Mouse (Mus musculus) kidney, adult 2 months (tissue): Measurements from ENCODE around the gene Sfxn3. TPM values are rescaled to one million over a fixed set of nuclear protein-coding genes. Genes with fewer than 3 reads are reported as not detected.

Source experiments
- DNase-seq: peaks from one replicate; pipeline ENCODE4 v3.0.0; 2021
- H3K27ac ChIP-seq: fragments of 200-500 bp; 2 replicates; pipeline ENCODE4 v1.5.1; 2012; ENCODE audit warnings: low read depth, low read length, control low read depth, inconsistent platforms; ENCODE audit not compliant: insufficient read depth
- H3K27me3 ChIP-seq: fragments of 200-500 bp; replicated peaks from 2 replicates; pipeline ENCODE4 v1.6.1; 2012; ENCODE audit warnings: mild to moderate bottlenecking, moderate library complexity, low read length, inconsistent platforms; ENCODE audit not compliant: control insufficient read depth, insufficient read depth
- H3K36me3 ChIP-seq: fragments of 200-500 bp; 2 replicates; pipeline ENCODE4 v1.6.1; 2012; ENCODE audit warnings: mild to moderate bottlenecking, moderate library complexity, low read length, inconsistent platforms; ENCODE audit not compliant: control insufficient read depth, insufficient read depth
- H3K4me1 ChIP-seq: fragments of 200-500 bp; 2 replicates; pipeline ENCODE4 v1.6.1; 2011; ENCODE audit warnings: low read length; ENCODE audit not compliant: control insufficient read depth, insufficient read depth
- H3K4me3 ChIP-seq: fragments of 200-500 bp; 2 replicates; pipeline ENCODE4 v1.5.1; 2011; ENCODE audit warnings: mild to moderate bottlenecking, low read depth, low read length, control low read depth; ENCODE audit not compliant: insufficient read depth
- CTCF ChIP-seq: fragments of 200-500 bp; conservative IDR thresholded peaks from 2 replicates; pipeline ENCODE4 v1.5.1; 2011; ENCODE audit warnings: low read depth, mild to moderate bottlenecking, control low read depth, low read length, moderate library complexity, mixed read lengths; ENCODE audit not compliant: insufficient read depth, insufficient read length
- POLR2A ChIP-seq: fragments of 200-500 bp; IDR thresholded peaks from one replicate; pipeline ENCODE4 v1.6.1; 2011; ENCODE audit warnings: low read depth, low read length, control low read depth
- WGBS: fragments of 180-500 bp; shearing (Covaris S2); methylation state at CpG from one replicate; pipeline ENCODE4 v1.1.7; 2018; 5-methylcytosine and 5-hydroxymethylcytosine counted together
- polyA plus RNA-seq: library from polyadenylated mRNA; depleted of rRNA; stranded (reverse); fragments of >200 nt; gene quantifications from 2 replicates; pipeline ENCODE4 v1.2.3, GENCODE M21; 2012

Gene Sfxn3
- polyA plus RNA-seq, 1 experiment, result 20.8 TPM

DNA sequence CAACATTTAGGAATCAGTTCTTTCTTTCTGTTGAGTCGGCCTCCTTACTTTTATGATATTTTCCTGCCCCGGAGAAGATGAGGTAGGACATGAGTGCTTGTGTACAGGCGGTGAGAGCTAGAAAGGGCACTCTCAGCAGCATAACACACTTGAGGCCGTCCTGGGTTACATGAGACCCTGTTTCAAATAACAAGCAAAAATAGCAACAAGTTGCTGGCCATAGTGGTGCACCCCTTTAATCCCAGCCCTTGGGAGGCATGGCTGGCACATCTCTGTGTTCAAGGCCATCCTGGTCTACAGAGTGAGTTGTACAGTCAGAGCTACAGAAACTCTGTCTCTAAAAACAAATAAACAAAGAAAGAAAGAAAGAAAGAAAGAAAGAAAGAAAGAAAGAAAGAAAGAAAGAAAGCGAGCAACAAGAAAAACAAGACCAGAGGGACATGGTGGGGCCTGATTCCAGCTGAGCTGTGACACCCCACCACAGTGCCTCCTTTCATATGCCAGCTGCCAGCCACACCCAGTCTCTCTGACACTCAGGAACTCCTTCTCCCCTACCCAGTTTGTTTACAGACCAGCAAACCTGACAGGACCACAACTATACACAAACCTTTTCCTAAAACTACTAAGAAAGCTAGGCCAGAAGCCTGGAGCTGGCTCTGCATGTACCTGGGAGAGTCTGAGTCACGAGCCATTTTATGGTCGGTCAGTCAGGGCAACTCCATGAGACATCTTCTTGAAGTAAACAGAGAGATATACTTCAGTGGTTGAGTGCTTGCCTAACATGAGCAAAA is 9.8 kb downstream of the Sfxn3 start:
- WGBS, result 57% methylated on average over 7 of the region's 7 CpGs
- H3K4me3 ChIP-seq, result no peak overlapping the region
- no peak for DNase-seq
- H3K36me3 ChIP-seq, result no peaks in the 10 kb centered on the region
- TF ChIP-seq CTCF (no peak), POLR2A (no peak)
- no peaks in the 10 kb centered on the region for H3K27me3 ChIP-seq
- H3K4me1 ChIP-seq, result peaks cover 7% of the 10 kb centered on the region; the same call in 1 of the 2 replicates
- peak overlapping the region; percentile 53; the same call in 1 of the 2 replicates for H3K27ac ChIP-seq

DNA sequence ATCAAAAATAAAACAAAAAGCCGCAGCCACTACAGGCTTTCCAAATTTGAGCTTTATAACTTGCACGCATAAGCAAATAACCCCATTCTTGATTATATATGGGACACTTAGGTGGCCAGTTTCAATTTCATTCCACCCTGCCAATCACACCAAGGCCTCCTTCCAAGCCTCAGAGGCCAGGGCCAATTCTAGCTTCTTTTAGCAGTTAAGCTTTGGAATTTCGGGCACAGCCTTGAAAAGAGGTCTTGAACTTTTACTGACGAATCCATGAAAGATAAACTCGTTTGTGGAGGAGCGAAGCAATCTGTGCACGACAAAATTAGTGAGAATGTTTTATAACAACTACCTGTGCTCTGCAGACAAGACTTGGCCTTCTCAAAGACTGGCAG is 10.4 kb downstream of the Sfxn3 start:
- TF ChIP-seq POLR2A, result no peak
- TF ChIP-seq CTCF, result no peak
- Histone ChIP-seq H3K27ac (peak overlapping the region; percentile 95), H3K27me3 (no peaks in the 10 kb centered on the region), H3K4me1 (peaks cover 7% of the 10 kb centered on the region; the same call in 1 of the 2 replicates), H3K4me3 (peak overlapping the region; percentile 77), H3K36me3 (no peaks in the 10 kb centered on the region)
- no peak for DNase-seq
- WGBS, result 25% methylated on average over 7 of the region's 7 CpGs

DNA sequence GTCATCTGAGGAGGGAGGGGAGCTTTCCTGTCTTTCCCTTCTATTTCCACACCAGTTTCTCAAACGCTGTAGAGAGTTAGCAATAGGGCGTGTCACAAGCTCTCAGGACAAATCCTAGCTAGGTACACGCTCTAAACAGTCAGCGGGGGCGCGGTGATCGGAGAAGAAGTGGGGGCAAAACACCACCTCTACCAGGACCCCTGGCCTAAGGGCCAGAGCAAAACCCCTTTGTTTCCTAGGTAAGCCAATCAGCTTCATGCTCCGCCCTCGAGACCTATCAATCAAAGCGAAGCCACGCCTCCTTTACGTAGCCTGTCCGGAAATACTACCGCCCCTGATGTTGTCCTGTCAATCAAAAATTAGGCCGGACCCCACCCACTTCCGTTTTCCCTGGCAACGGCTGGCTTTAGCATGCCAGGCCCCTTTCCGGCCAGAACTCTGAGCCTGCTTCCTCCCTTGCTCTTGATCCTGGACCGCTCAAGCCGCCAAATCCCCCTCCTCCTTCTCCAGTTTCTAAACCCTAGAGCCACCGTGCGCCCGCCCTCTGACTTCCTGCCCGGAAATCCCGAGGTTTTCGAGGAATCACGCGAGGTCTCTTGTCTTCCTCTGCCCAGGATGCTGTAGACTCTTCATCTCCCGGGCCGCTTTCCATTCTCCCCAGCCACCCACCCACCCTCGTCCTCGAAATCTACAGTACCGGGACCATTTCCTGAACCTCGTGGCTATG is 11.0 kb downstream of the Sfxn3 start:
- Histone ChIP-seq H3K27ac (peak overlapping the region; percentile 95), H3K4me3 (peak overlapping the region; percentile 77), H3K36me3 (no peaks in the 10 kb centered on the region), H3K4me1 (peaks cover 7% of the 10 kb centered on the region; the same call in 1 of the 2 replicates), H3K27me3 (no peaks in the 10 kb centered on the region)
- no peak for TF ChIP-seq POLR2A
- no peak for TF ChIP-seq CTCF
- under 1% methylated on average over 34 of the region's 34 CpGs for WGBS
- peak; percentile 97 for DNase-seq

DNA sequence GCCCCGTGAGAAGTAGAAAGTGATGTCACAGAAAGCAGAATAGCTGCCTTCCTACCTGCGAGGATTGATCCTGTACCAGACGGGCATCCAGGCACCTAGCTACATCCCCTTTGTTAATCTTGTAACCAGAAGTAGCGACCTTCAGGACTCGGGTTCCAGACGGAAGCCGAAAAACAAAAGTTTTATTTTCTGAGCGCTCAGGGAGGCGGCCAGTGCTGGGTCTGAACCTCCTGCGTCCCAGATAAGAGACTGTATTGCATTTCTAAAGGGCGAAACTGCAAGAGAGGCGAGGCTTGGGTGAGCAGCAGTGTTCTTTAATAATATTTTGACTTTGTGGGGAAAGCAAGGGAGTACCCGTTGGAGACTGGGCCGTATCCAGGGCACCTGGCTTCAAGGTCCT is 11.5 kb downstream of the Sfxn3 start:
- no peaks in the 10 kb centered on the region for H3K36me3 ChIP-seq
- no peak for TF ChIP-seq CTCF
- TF ChIP-seq POLR2A, result no peak
- under 1% methylated on average over 14 of the region's 14 CpGs for WGBS
- peak overlapping the region; percentile 95 for H3K27ac ChIP-seq
- peaks cover 7% of the 10 kb centered on the region; the same call in 1 of the 2 replicates for H3K4me1 ChIP-seq
- peak overlapping the region; percentile 77 for H3K4me3 ChIP-seq
- H3K27me3 ChIP-seq, result no peaks in the 10 kb centered on the region
- DNase-seq, result no peak

DNA sequence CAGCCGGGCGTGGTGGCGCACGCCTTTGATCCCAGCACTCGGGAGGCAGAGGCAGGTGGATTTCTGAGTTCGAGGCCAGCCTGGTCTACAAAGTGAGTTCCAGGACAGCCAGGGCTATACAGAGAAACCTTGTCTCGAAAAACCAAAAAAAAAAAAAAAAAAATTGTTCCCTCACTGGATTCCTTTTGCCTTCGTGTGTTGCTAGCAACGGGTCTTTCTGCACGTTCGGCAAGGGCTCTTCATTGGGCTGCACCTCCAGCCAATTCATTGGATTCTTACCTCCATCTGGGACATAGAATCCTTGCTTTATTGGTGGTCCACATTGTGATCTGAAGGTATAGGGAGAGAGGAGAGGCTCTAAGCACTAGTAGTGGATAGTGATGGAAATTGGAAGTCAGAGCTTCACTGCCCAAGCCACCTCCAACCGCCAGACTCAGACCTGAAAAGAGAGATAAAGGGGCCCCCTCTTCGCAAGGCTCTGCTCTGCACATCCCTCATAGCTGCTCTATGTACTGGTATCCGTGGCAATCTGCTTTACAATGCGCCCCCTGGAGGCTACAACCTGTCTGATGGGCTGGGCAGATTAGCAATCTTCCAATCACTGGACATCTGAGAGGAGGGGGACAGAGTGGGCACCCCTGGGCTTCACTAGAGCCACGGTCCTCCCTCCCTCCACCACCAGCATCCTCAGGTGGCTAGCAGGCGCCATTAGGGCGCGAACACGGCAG is 16.4 kb downstream of the Sfxn3 start:
- H3K4me1 ChIP-seq, result no peaks in the 10 kb centered on the region
- 44% methylated on average over 20 of the region's 20 CpGs for WGBS
- peak; percentile 70 for DNase-seq
- H3K4me3 ChIP-seq, result no peak overlapping the region
- H3K27ac ChIP-seq, result no peak overlapping the region
- peaks cover 4% of the 10 kb centered on the region; the same call in 1 of the 2 replicates for H3K27me3 ChIP-seq
- no peaks in the 10 kb centered on the region for H3K36me3 ChIP-seq
- TF ChIP-seq POLR2A (no peak), CTCF (peak; percentile 78)

DNA sequence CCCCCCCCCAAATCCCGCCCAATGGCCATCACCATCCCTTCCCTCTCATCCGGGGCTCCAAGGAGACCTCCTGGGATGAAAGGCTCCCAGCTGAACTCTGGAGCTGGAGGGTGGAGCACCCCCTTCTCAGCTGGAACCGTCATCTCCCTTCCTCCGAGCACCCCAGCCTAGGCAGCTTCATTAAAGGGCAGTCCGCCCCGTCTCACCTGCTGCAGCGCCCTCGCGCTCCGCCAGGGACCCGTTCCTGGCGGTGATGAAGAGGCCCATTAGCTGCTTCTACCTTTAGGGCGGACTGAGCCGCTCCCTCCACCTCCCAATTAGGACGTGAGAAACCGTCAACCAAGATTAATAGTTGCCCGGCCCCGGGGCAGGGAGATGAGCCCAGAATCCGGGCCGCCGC is 17.9 kb downstream of the Sfxn3 start:
- no peak for DNase-seq
- Histone ChIP-seq H3K27me3 (peaks cover 4% of the 10 kb centered on the region; the same call in 1 of the 2 replicates), H3K4me3 (no peak overlapping the region), H3K4me1 (no peaks in the 10 kb centered on the region), H3K36me3 (no peaks in the 10 kb centered on the region), H3K27ac (no peak overlapping the region)
- WGBS, result 10% methylated on average over 21 of the region's 21 CpGs
- TF ChIP-seq POLR2A (no peak), CTCF (no peak)
